ENCODE assay signal across 21 mouse cellular contexts in the genomic region with DNA sequence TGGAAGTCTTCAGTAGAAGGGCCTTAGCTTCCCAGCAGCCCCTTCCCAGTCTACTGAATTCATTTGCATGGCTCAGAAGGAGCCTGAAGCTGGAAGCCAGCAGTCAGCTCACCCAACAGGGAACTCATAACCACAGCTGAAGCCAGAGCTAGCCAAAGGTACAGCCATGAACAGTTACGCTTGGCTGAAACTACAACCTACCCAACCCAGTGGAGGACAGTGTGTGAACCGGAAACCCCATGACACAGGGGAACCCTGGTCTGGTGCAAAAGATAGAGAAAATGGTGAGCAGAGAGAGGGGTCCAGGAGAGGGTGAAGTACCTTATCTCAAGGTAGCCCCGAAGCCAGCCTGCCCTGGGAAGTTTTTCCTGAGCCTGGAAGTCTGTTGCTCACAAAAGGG. TPM values are rescaled to one million over a fixed set of nuclear protein-coding genes. Genes with fewer than 3 reads are reported as not detected.
DNase-seq lines count a peak whose midpoint lies in the region; ATAC-seq and TF ChIP-seq lines count a peak whose summit lies in the region.
"Had no signal": no experiment of that assay in that cellular context is flagged by ENCODE, and none has a peak within 500 bp of the region (broad histone marks: within the 10 kb centered on the region; RNA-seq: fewer than 3 reads in every experiment).

No protein-coding gene starts in this region.

- peak overlapping the region; percentile 89 for H3K4me2 ChIP-seq in myocyte (ENCODE audit: low read depth)
- H3K4me2 ChIP-seq in kidney, embryonic 14.5 days (replicated peaks; ENCODE audit: low read depth, low read length): no peak overlapping the region
- H3K4me2 ChIP-seq: hindbrain, embryonic 13.5 days; liver, embryonic 15.5 days; lung, embryonic 14.5 days had no signal

- H3K9ac ChIP-seq in kidney, embryonic 14.5 days (ENCODE audit: low read depth, low read length): no peak overlapping the region
- H3K9ac ChIP-seq: hindbrain, embryonic 13.5 days; liver, embryonic 15.5 days; lung, embryonic 14.5 days had no signal

- H3K9me3 ChIP-seq in kidney, embryonic 14.5 days (ENCODE audit: control insufficient read depth, low read length): no peaks in the 10 kb centered on the region
- H3K9me3 ChIP-seq: hindbrain, embryonic 13.5 days; liver, embryonic 15.5 days had no signal

- no peak overlapping the region for H3ac ChIP-seq in myocyte (ENCODE audit: control insufficient read depth, insufficient read length)

- H3K36me3 ChIP-seq in myocyte (ENCODE audit: control insufficient read depth, insufficient read depth): no peaks in the 10 kb centered on the region
- no peaks in the 10 kb centered on the region for H3K36me3 ChIP-seq in kidney, embryonic 14.5 days (ENCODE audit: control insufficient read depth, insufficient read depth, low read length)
- H3K36me3 ChIP-seq: hindbrain, embryonic 13.5 days; liver, embryonic 15.5 days had no signal

- H3K27ac ChIP-seq in kidney, embryonic 14.5 days (ENCODE audit: low read depth, low read length): no peak overlapping the region
- H3K27ac ChIP-seq: hindbrain, embryonic 13.5 days; liver, embryonic 15.5 days had no signal

- H3K27me3 ChIP-seq in myocyte (ENCODE audit: control insufficient read depth, insufficient read depth, insufficient read length): no peaks in the 10 kb centered on the region
- no peaks in the 10 kb centered on the region for H3K27me3 ChIP-seq in kidney, embryonic 14.5 days (ENCODE audit: control insufficient read depth, insufficient read depth, low read length)
- H3K27me3 ChIP-seq: hindbrain, embryonic 13.5 days; liver, embryonic 15.5 days had no signal

- no peaks in the 10 kb centered on the region for H3K79me2 ChIP-seq in myocyte (ENCODE audit: control insufficient read depth, insufficient read depth)

- 87% methylated on average over 3 of the region's 3 CpGs for WGBS in kidney, embryonic 14.5 days

- peak; percentile 74 for DNase-seq in 416B (ENCODE audit: low read depth)
- peak; percentile 51 to 54 for DNase-seq in B cell, adult 2 months
- DNase-seq in cerebellum, postnatal 10 days: no peak
- DNase-seq in right cerebral cortex, postnatal 14 days: no peak
- DNase-seq: adrenal gland, postnatal 25 days; cerebellum, adult 2 months; heart, postnatal 36 days; kidney, adult 9 months; kidney, postnatal 14 days; lung, embryonic 14.5 days; midbrain, embryonic 14.5 days; thymus, adult 2 months; thymus, postnatal 36 days had no signal

- no peaks in the 10 kb centered on the region for H3K4me1 ChIP-seq in kidney, embryonic 14.5 days (ENCODE audit: control insufficient read depth, insufficient read depth, low read length)
- H3K4me1 ChIP-seq: hindbrain, embryonic 13.5 days; liver, embryonic 15.5 days had no signal

- peak; percentile 25 for TF ChIP-seq POLR2A in myocyte (IDR thresholded peaks at IDR 0.05; ENCODE audit: insufficient read length, low read depth)

- peak overlapping the region; percentile 1 for H3K4me3 ChIP-seq in myocyte
- no peak overlapping the region for H3K4me3 ChIP-seq in kidney, embryonic 14.5 days (ENCODE audit: low read length)
- H3K4me3 ChIP-seq: erythroblast, embryonic 14.5 days; hindbrain, embryonic 13.5 days; liver, embryonic 15.5 days had no signal

- ATAC-seq in common myeloid progenitor, adult 5-6 weeks (replicated peaks; ENCODE audit: low read depth, poor library complexity, severe bottlenecking): peak; percentile 32
- no peak for ATAC-seq in kidney, embryonic 14.5 days (ENCODE audit: low FRiP score, low TSS enrichment)
- ATAC-seq: forebrain, embryonic 16.5 days; intestine, embryonic 16.5 days had no signal

TF ChIP-seq in myocyte, 11 proteins besides CTCF, POLR2A, EP300 and RAD21:
- TF ChIP-seq E2F4 (IDR thresholded peaks at IDR 0.05; ENCODE audit: insufficient read depth) (no peak), TCF3 (IDR thresholded peaks at IDR 0.05; ENCODE audit: insufficient read length, low read depth) (no peak), REST (IDR thresholded peaks at IDR 0.05; ENCODE audit: insufficient read depth, insufficient read length) (no peak)

RNA-seq across cellular contexts. Expression of a gene that starts 17.5 kb away (rescaled TPM):
- 0.09 TPM in 1 of 2 replicates, not detected in the other for total RNA-seq in common myeloid progenitor, adult 5-6 weeks (2017)
- polyA plus RNA-seq in myocyte (2012; fragmentation: generic; extraction: Trizol): 53.3 TPM
- 1.1 and 2.6 TPM in 2 replicates for polyA plus RNA-seq in kidney, embryonic 14.5 days (2014; fragmentation: Nextera tagmentation; extraction: Ambion mirVana)

RNA-seq across cellular contexts. Expression of a gene that starts 46.0 kb away (rescaled TPM):
- total RNA-seq in common myeloid progenitor, adult 5-6 weeks (2017): 82.0 and 95.8 TPM in 2 replicates
- polyA plus RNA-seq in myocyte (2012; fragmentation: generic; extraction: Trizol): 0.04 TPM
- 0.10 and 0.31 TPM in 2 replicates for polyA plus RNA-seq in kidney, embryonic 14.5 days (2014; fragmentation: Nextera tagmentation; extraction: Ambion mirVana)

Comparison
In these comparisons a context has a peak if more than half of its experiments do, and no peak if none do; other contexts are left out.
1. DNase-seq: peak in 416B (single experiment) and B cell, adult 2 months (2 of 2); none in cerebellum, postnatal 10 days (0 of 2) and right cerebral cortex, postnatal 14 days (single experiment).
2. RNA of a gene that starts 17.5 kb away (polyA plus RNA-seq): 53.3 TPM in myocyte (single experiment); 1.1 to 2.6 TPM in kidney, embryonic 14.5 days; every median in the first group is over 10 times any median in the second.